Mouse (Mus musculus) cerebellum, adult 2 months (tissue): ENCODE data around the gene Tnfrsf17.

Experiments used
- CTCF ChIP-seq: fragments of 200-500 bp; IDR thresholded peaks from 2 replicates; pipeline ENCODE4 v1.5.1; 2011; ENCODE audit warnings: low read depth, mild to moderate bottlenecking, control low read depth, low read length, moderate library complexity, borderline replicate concordance; ENCODE audit not compliant: insufficient read depth
- POLR2A ChIP-seq: fragments of 200-500 bp; IDR thresholded peaks from 2 replicates; pipeline ENCODE4 v1.6.1; 2011; ENCODE audit warnings: low read length, control low read depth, borderline replicate concordance; ENCODE audit not compliant: insufficient read depth

GRCm38 (mm10) chr16:11313512-11313911 is at the start of gene Tnfrsf17:
- TF ChIP-seq CTCF (no peak), POLR2A (no peak)
